Mouse (Mus musculus): ENCODE measurements around the gene Sfswap. TPM values are rescaled to one million over a fixed set of nuclear protein-coding genes. Genes with fewer than 3 reads are reported as not detected.

The Sfswap gene
- polyA plus RNA-seq (2017; shearing (Covaris generic)): 53.8 TPM

GRCm38 (mm10) chr5:129500722-129501634, at the start of gene Sfswap:
Gene Sfswap (plus strand): TSS chr5:129501221.

GRCm38 (mm10) chr5:129583761-129584582, 83.0 kb downstream of the Sfswap start, which contains the start of gene Mmp17:
Gene Mmp17 (plus strand): TSS chr5:129584169.

Other genes with a start within 250 kb of the Sfswap start
- gene Mmp17, start 82.9 kb downstream of the Sfswap start, polyA plus RNA-seq (2017; shearing (Covaris generic)): 2.6 TPM
- gene Zfp11, start 168.9 kb downstream of the Sfswap start, polyA plus RNA-seq (2017; shearing (Covaris generic)): 1.4 TPM
- gene Sept14, start 207.3 kb downstream of the Sfswap start, polyA plus RNA-seq (2017; shearing (Covaris generic)): 0.37 TPM
- 63.8 TPM for gene Mrps17, start 214.3 kb downstream of the Sfswap start, polyA plus RNA-seq (2017; shearing (Covaris generic))
- 13.7 TPM for gene Nipsnap2, start 223.8 kb downstream of the Sfswap start, polyA plus RNA-seq (2017; shearing (Covaris generic))

All from effector memory CD4-positive, alpha-beta T cell, adult 7 months (primary cell).